Mouse (Mus musculus): ENCODE data around the gene Hoxd11.

- TF ChIP-seq POLR2A (IDR thresholded peaks at IDR 0.05; ENCODE audit: control insufficient read depth, extremely low read depth, insufficient read depth, low read length, poor library complexity), result no peak
- no peak for TF ChIP-seq CTCF (IDR thresholded peaks at IDR 0.05; ENCODE audit: borderline replicate concordance, control insufficient read depth, extremely low read depth, insufficient read depth, low read length, poor library complexity)
These were observed 54.4 kb downstream of the Hoxd11 start for GRCm38 (mm10) chr2:74733765-74734164.
